Mouse (Mus musculus): ENCODE results near the gene Spats2. TPM values are rescaled to one million over a fixed set of nuclear protein-coding genes. Genes with fewer than 3 reads are reported as not detected.
"Not testable (repeated sequence)": the region's sequence is repeated elsewhere in the genome, so short reads cannot be mapped to it uniquely, and the experiment has no call there.

The Spats2 gene
- 69.4 and 73.4 TPM in 2 replicates for polyA plus RNA-seq (2016; fragmentation: Nextera tagmentation; extraction: Ambion mirVana)

GRCm38 (mm10) chr15:99125711-99126080, at the start of gene Spats2:
Spats2 (plus strand) TSS chr15:99125916.
- H3K9ac ChIP-seq: peak within 1 kb of the TSS; percentile 91
- H3K27ac ChIP-seq: peak within 1 kb of the TSS; percentile 96
- no peak for ATAC-seq (ENCODE audit: insufficient number of reproducible peaks, insufficient read depth, low FRiP score, low TSS enrichment)
- H3K27me3 ChIP-seq: 0 out of 2 replicates have a peak, but pooled peaks cover 5% of the 10 kb centered on the region
- no peaks in the 10 kb centered on the region for H3K36me3 ChIP-seq
- WGBS: under 1% methylated on average over 12 of the region's 12 CpGs
- no peaks in the 10 kb centered on the region for H3K9me3 ChIP-seq
- peaks cover 22% of the 10 kb centered on the region for H3K4me1 ChIP-seq
- peak within 1 kb of the TSS; percentile 77 for H3K4me3 ChIP-seq
- H3K4me2 ChIP-seq (replicated peaks): peak within 1 kb of the TSS; percentile 64

DNA sequence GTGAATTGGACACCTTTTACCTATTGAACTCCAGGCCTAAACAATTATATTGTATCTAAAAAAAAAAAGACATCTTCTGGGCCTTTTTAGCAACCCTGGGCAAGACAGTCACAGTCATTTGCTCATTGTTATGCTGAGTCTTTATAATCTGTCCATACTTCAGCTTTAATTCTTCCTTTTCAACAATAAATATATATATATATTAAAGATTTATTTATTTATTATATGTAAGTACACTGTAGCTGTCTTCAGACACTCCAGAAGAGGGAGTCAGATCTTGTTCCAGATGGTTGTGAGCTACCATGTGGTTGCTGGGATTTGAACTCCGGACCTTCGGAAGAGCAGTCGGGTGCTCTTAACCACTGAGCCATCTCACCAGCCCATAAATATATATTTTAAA, 49.7 kb upstream of the Spats2 start:
- H3K4me3 ChIP-seq: peak overlapping the region; percentile 59; the same call in 1 of the 2 replicates
- not testable (repeated sequence) for H3K9me3 ChIP-seq; ATAC-seq (ENCODE audit: insufficient number of reproducible peaks, insufficient read depth, low FRiP score, low TSS enrichment); H3K27ac ChIP-seq; H3K27me3 ChIP-seq
- 95% methylated on average over 3 of the region's 3 CpGs for WGBS
- peak overlapping the region; percentile 73 for H3K4me2 ChIP-seq (replicated peaks)
- H3K36me3 ChIP-seq: peaks cover 34% of the 10 kb centered on the region
- 0 out of 2 replicates have a peak overlapping the region, but pooled peaks have one; percentile 70 for H3K9ac ChIP-seq
- H3K4me1 ChIP-seq: peaks cover 28% of the 10 kb centered on the region

- Histone ChIP-seq H3K27ac (no peak overlapping the region), H3K36me3 (peaks cover 54% of the 10 kb centered on the region), H3K9me3 (no peaks in the 10 kb centered on the region), H3K4me3 (no peak overlapping the region), H3K4me1 (peaks cover 28% of the 10 kb centered on the region), H3K4me2 (replicated peaks) (no peak overlapping the region), H3K27me3 (no peaks in the 10 kb centered on the region), H3K9ac (peak overlapping the region; percentile 8; the same call in 1 of the 2 replicates)
- 46% methylated on average over 14 of the region's 15 CpGs for WGBS
- no peak for ATAC-seq (ENCODE audit: insufficient number of reproducible peaks, insufficient read depth, low FRiP score, low TSS enrichment)
These were observed 47.4 kb upstream of the Spats2 start for GRCm38 (mm10) chr15:99078181-99078910.

DNA sequence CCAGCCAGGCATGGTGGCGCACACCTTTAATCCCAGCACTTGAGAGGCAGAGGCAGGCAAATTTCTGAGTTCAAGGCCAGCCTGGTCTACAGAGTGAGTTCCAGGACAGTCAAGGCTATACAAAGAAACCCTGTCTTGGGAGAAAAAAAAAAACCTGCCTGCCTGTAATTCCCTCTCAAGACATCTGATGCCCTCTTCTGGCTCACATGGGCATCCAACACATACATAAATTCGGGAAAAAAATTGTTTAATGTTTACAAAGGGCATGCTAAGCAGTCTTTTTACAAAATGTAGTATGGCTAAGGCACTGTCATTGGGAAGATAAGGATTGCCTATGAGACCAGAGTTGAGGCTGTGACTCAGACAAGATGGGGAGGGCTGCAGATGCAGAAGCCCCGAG, 45.9 kb upstream of the Spats2 start:
- Histone ChIP-seq H3K9me3 (no peaks in the 10 kb centered on the region), H3K27me3 (peaks cover 14% of the 10 kb centered on the region), H3K36me3 (peaks cover 55% of the 10 kb centered on the region), H3K4me1 (peaks cover 33% of the 10 kb centered on the region), H3K4me3 (no peak overlapping the region), H3K27ac (no peak overlapping the region), H3K4me2 (replicated peaks) (no peak overlapping the region), H3K9ac (no peak overlapping the region)
- ATAC-seq (ENCODE audit: insufficient number of reproducible peaks, insufficient read depth, low FRiP score, low TSS enrichment): no peak
- WGBS: 84% methylated on average over 3 of the region's 3 CpGs

DNA sequence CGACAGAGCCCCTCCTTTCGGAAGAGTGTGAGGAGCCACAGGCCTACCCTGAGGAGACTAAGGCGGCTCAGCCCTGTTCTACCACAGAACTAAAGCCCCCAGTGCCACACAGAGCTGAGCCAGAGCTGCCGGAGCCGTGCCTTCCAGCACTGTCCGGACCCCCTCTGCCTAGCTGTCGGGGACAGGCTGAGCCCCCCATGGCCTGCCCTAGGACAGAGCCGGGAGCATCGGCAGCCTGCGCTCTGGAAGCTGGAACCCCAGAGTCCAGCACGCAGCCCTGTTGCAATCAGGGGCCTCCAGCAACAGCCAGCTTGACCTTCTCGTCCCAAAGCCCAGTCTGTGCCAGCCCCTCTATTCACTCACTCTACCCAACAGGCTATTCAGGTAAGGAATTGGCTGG, 43.4 kb upstream of the Spats2 start:
- H3K9me3 ChIP-seq: no peaks in the 10 kb centered on the region
- peaks cover 39% of the 10 kb centered on the region for H3K27me3 ChIP-seq
- WGBS: 94% methylated on average over 12 of the region's 12 CpGs
- no peak overlapping the region for H3K27ac ChIP-seq
- H3K4me2 ChIP-seq (replicated peaks): no peak overlapping the region
- no peak overlapping the region for H3K4me3 ChIP-seq
- no peak for ATAC-seq (ENCODE audit: insufficient number of reproducible peaks, insufficient read depth, low FRiP score, low TSS enrichment)
- H3K4me1 ChIP-seq: peaks cover 24% of the 10 kb centered on the region; the same call in 1 of the 2 replicates
- peaks cover 46% of the 10 kb centered on the region for H3K36me3 ChIP-seq
- no peak overlapping the region for H3K9ac ChIP-seq

DNA sequence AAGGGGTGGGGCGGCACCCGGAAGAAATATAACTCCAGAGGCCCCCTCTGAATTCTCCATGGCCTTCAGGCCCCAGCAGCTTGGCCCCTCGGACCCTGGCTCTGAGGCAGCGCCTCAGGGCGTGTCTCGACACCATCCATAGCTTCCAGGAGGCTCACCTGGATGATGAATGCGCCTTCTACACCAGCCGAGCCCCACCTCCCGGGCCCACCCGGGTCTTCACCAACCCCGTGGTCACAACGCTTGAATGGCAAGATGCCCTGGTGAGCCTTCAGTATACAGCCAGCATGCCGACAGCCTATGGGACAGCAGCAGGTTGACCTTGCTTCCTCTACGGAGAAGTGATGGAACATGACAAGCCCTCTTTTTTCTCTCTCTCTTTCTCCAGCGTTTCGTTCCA, 42.9 kb upstream of the Spats2 start:
- peaks cover 20% of the 10 kb centered on the region; the same call in 1 of the 2 replicates for H3K4me1 ChIP-seq
- H3K27ac ChIP-seq: no peak overlapping the region
- no peak overlapping the region for H3K9ac ChIP-seq
- no peak overlapping the region for H3K4me3 ChIP-seq
- WGBS: 88% methylated on average over 16 of the region's 16 CpGs
- peaks cover 44% of the 10 kb centered on the region for H3K27me3 ChIP-seq
- H3K4me2 ChIP-seq (replicated peaks): no peak overlapping the region
- no peak for ATAC-seq (ENCODE audit: insufficient number of reproducible peaks, insufficient read depth, low FRiP score, low TSS enrichment)
- no peaks in the 10 kb centered on the region for H3K9me3 ChIP-seq
- peaks cover 41% of the 10 kb centered on the region for H3K36me3 ChIP-seq

DNA sequence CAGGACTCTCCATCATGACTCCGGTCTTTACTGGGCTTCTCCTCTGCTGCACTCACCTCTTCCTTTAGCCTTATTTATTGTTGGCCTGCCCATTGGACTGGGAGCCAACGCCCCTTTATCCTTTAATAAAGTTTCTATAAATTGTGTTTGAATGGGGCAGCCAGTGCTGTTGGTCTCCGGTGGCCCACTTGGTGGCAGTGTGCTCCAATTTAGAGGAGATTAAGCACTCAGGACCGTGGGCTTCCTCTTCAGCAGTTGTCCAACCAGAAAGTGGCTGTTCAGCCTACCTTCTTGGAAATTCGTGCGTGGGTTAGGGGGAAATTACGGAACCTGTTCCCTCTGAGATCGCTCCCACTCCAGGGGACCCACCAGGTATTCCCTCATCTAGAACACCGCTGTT, 42.5 kb upstream of the Spats2 start:
- Histone ChIP-seq H3K4me1 (peaks cover 18% of the 10 kb centered on the region; the same call in 1 of the 2 replicates), H3K4me3 (no peak overlapping the region), H3K36me3 (peaks cover 38% of the 10 kb centered on the region), H3K27ac (no peak overlapping the region), H3K9ac (no peak overlapping the region), H3K4me2 (replicated peaks) (no peak overlapping the region), H3K27me3 (peaks cover 48% of the 10 kb centered on the region), H3K9me3 (no peaks in the 10 kb centered on the region)
- ATAC-seq (ENCODE audit: insufficient number of reproducible peaks, insufficient read depth, low FRiP score, low TSS enrichment): no peak
- WGBS: 72% methylated on average over 9 of the region's 9 CpGs

DNA sequence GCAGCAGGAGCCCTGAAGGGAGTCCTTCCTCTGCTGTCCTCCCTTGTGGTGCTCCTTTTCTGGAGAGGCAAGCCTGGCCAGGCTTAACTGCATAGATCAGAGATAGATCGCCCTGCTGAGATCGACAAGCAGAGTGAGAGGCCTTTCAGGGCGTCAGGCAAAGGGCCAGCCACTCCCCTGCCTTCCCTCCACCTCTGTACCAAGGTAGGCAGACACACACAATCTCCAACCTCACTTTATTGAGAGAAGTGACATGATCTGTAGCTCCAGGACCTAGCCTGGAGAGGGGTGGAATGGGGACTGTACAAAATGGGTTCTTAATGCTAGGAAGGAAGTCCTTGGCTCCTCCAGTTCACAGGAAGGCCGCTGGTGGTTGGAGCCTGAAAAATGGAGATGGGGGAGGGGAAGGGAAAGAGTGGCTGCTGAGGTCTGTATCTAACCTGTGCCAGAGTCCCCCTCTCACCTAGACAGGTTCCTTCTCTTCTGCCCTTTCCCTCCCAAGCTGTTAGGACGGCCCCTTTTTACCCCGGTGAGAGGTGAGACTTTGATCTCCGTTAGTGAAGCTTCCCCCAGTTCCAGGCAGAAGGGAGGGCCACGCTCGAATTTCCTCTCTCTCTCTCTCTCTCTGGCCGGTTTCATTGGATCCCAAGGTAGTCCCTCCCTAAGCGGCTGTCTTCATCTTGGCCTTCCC, 41.7 kb upstream of the Spats2 start:
- Histone ChIP-seq H3K27me3 (peaks cover 56% of the 10 kb centered on the region), H3K9ac (no peak overlapping the region), H3K27ac (no peak overlapping the region), H3K36me3 (peaks cover 32% of the 10 kb centered on the region), H3K4me2 (replicated peaks) (0 out of 2 replicates have a peak overlapping the region, but pooled peaks have one; percentile 5), H3K9me3 (no peaks in the 10 kb centered on the region), H3K4me1 (peaks cover 20% of the 10 kb centered on the region; the same call in 1 of the 2 replicates), H3K4me3 (no peak overlapping the region)
- 7% methylated on average over 11 of the region's 11 CpGs for WGBS
- ATAC-seq (ENCODE audit: insufficient number of reproducible peaks, insufficient read depth, low FRiP score, low TSS enrichment): no peak

- H3K9ac ChIP-seq: no peak overlapping the region
- H3K4me1 ChIP-seq: peaks cover 22% of the 10 kb centered on the region; the same call in 1 of the 2 replicates
- ATAC-seq (ENCODE audit: insufficient number of reproducible peaks, insufficient read depth, low FRiP score, low TSS enrichment): no peak
- peaks cover 32% of the 10 kb centered on the region for H3K36me3 ChIP-seq
- no peaks in the 10 kb centered on the region for H3K9me3 ChIP-seq
- 0 out of 2 replicates have a peak overlapping the region, but pooled peaks have one; percentile 5 for H3K4me2 ChIP-seq (replicated peaks)
- 10% methylated on average over 19 of the region's 19 CpGs for WGBS
- peaks cover 62% of the 10 kb centered on the region for H3K27me3 ChIP-seq
- H3K4me3 ChIP-seq: no peak overlapping the region
- no peak overlapping the region for H3K27ac ChIP-seq
These were observed 41.1 kb upstream of the Spats2 start for GRCm38 (mm10) chr15:99084618-99085017.

- no peak for ATAC-seq (ENCODE audit: insufficient number of reproducible peaks, insufficient read depth, low FRiP score, low TSS enrichment)
- Histone ChIP-seq H3K4me3 (no peak overlapping the region), H3K36me3 (peaks cover 21% of the 10 kb centered on the region), H3K4me1 (peaks cover 22% of the 10 kb centered on the region; the same call in 1 of the 2 replicates), H3K27me3 (peaks cover 76% of the 10 kb centered on the region), H3K4me2 (replicated peaks) (no peak overlapping the region), H3K9me3 (no peaks in the 10 kb centered on the region), H3K27ac (no peak overlapping the region), H3K9ac (no peak overlapping the region)
- whole genome bisulfite sequencing: 73% methylated on average over 4 of the region's 4 CpGs
These were observed 39.7 kb upstream of the Spats2 start for GRCm38 (mm10) chr15:99085997-99086396.

DNA sequence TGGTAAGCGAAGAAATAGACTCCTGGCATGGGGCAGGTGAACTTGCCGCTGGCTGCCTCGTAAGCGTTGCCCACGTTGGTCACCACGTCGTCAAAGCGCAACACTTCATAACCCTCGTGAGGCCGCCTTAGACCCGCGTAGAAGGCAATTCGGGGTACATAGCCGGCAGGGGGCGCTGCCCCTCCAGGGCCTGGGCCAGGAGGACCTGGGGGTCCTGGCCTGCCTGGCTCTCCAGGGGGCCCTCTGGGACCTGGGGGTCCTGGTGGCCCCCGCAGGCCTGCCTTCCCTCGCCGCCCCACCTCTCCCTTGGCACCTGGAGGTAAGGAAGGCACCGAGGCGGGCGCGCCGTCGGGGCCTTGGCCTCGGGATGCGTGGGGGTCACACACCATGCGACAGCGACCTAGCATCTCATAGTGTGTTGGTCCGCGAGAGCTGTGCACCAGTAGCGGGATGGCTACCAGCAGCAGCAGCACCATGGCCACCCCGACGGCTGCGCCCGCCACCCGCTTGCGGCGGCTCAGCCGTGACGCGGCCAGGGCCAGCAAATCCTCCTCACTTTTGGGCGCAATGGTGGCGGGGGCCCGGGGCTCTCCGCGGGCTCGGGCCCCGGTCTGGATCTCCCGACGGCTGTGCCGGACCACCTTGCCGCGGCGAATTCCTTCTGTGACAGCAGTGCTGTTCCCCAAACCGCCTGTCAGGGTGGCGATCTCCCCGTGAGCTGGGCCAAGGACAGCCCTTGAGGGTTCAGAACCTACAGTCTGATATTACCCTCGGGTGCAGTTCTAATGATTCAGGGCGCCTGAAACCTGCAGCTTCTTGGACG, 38.3 kb upstream of the Spats2 start, which contains the start of gene C1ql4:
Gene C1ql4 (minus strand): TSS at position 565 of the 823 bp plus-strand sequence.
- 8% methylated on average over 60 of the region's 60 CpGs for WGBS
- Histone ChIP-seq H3K4me2 (replicated peaks) (peak within 1 kb of the TSS; percentile 41), H3K27me3 (peaks cover 91% of the 10 kb centered on the region), H3K9me3 (no peaks in the 10 kb centered on the region), H3K4me1 (peaks cover 22% of the 10 kb centered on the region; the same call in 1 of the 2 replicates), H3K36me3 (peaks cover 9% of the 10 kb centered on the region), H3K4me3 (peak within 1 kb of the TSS; percentile 18; the same call in 1 of the 2 replicates), H3K27ac (no peak within 1 kb of the TSS), H3K9ac (0 out of 2 replicates have a peak within 1 kb of the TSS, but pooled peaks have one; percentile 15)
- no peak for ATAC-seq (ENCODE audit: insufficient number of reproducible peaks, insufficient read depth, low FRiP score, low TSS enrichment)
